Mouse (Mus musculus) monocyte, adult 2 months (primary cell): ENCODE results near the gene Mindy1.
"Not testable (repeated sequence)": the region's sequence is repeated elsewhere in the genome, so short reads cannot be mapped to it uniquely, and the experiment has no call there.

Experiments used
- DNase-seq, 2 experiments: peaks; one replicate each; pipeline ENCODE4 v3.0.0; 2022; ENCODE audit warnings: low spot score in 2 of 2, low read depth in 1 of 2

Gene Mindy1

GRCm38 (mm10) chr3:95319110-95319509 lies 38.0 kb downstream of the Mindy1 start:
- DNase-seq: no peak

- DNase-seq: no peak
These were observed 38.8 kb downstream of the Mindy1 start for GRCm38 (mm10) chr3:95319701-95320625.

- no peak for DNase-seq
These were observed 42.3 kb downstream of the Mindy1 start for GRCm38 (mm10) chr3:95323429-95323828.

GRCm38 (mm10) chr3:95324454-95325144 lies 43.5 kb downstream of the Mindy1 start:
- DNase-seq: no peak

GRCm38 (mm10) chr3:95328803-95329404 lies 47.8 kb downstream of the Mindy1 start:
- DNase-seq: no peak

GRCm38 (mm10) chr3:95331528-95331927 lies 50.4 kb downstream of the Mindy1 start:
- DNase-seq: no peak

GRCm38 (mm10) chr3:95337345-95337744 lies 56.2 kb downstream of the Mindy1 start:
- DNase-seq: no peak

- DNase-seq: no peak
These were observed 57.1 kb downstream of the Mindy1 start for GRCm38 (mm10) chr3:95338251-95338650.

GRCm38 (mm10) chr3:95343356-95344000 lies 62.3 kb downstream of the Mindy1 start:
- DNase-seq: not testable (repeated sequence)
